Mouse (Mus musculus) small intestine, adult 2 months (tissue): ENCODE measurements at regions not wholly inside any gene's neighbourhood (a gene's known extent, or its start where the extent isn't known, plus 50 kb on each side); places are given as distances from the start of the nearest gene placed in this dataset.

ENCODE experiments used
- CTCF ChIP-seq: fragments of 200-500 bp; IDR thresholded peaks from 2 replicates; pipeline ENCODE4 v1.5.1; 2012; ENCODE audit warnings: low read depth, mild to moderate bottlenecking, control low read depth, inconsistent platforms, low read length, moderate library complexity, mixed read lengths; ENCODE audit not compliant: insufficient replicate concordance, insufficient read length; ENCODE audit errors: extremely low read depth
- POLR2A ChIP-seq: fragments of 200-500 bp; IDR thresholded peaks from 2 replicates; pipeline ENCODE4 v1.6.1; 2012; ENCODE audit warnings: low read depth, mild to moderate bottlenecking, control low read depth, inconsistent platforms, low read length, moderate library complexity

DNA sequence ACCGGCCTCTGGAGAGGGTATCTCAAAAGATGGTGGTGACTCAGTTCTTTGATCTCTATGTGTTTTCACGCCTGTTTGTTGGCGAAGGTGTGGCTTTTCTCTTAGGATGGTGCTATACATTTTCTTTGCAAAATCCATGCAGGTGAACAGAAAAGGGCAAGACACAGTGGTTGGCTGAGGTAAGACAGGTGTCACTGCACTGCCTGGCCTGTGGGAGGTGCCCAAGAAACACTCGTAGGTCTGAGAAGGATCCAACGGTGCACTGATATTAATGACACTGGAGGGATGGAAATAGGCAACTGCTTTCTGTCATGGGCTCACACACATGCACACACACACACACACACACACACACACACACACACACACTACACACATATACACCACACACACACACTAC, 283.1 kb downstream of the Vrk1 start:
- TF ChIP-seq POLR2A (no peak), CTCF (no peak)
